In the genomic region with DNA sequence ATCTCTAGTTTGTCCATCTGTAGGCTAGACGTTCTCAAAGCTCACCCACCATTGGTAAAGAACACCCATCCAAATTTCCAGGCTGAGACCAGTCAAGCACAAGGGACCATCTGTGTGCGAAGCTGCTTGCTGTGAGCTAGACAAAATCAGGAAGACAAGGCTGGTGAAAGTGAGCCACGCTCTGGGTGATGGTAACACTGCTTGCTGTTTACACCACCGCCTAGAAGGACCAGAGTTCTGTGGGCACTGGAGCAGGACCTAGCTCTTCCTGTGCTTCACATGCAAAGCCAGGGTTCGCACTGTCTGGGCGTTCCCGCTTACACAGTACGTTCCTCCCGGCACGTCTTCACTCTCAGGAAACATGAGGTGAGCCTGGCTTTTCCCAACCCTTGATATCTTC, we compare ENCODE assay signal across 12 mouse cellular contexts. TPM values are rescaled to one million over a fixed set of nuclear protein-coding genes. Genes with fewer than 3 reads are reported as not detected.
DNase-seq lines count a peak whose midpoint lies in the region; ATAC-seq and TF ChIP-seq lines count a peak whose summit lies in the region.
"Had no signal": no experiment of that assay in that cellular context is flagged by ENCODE, and none has a peak within 500 bp of the region (broad histone marks: within the 10 kb centered on the region; RNA-seq: fewer than 3 reads in every experiment).

No protein-coding gene starts in this region.

- H3K9ac ChIP-seq in liver, embryonic 13.5 days: no peak overlapping the region
- H3K9ac ChIP-seq in liver, embryonic 11.5 days (ENCODE audit: low read depth, low read length): no peak overlapping the region
- H3K9ac ChIP-seq in ES-E14 (ENCODE audit: insufficient read depth, low read depth, low read length, poor library complexity, severe bottlenecking): peak overlapping the region; percentile 31; the same call in 1 of the 2 replicates
- no peak overlapping the region for H3K9ac ChIP-seq in liver, postnatal 0 days (replicated peaks)
- H3K9ac ChIP-seq: forebrain, embryonic 13.5 days; kidney, embryonic 15.5 days had no signal

- no peaks in the 10 kb centered on the region for H3K27me3 ChIP-seq in liver, embryonic 13.5 days
- H3K27me3 ChIP-seq in liver, embryonic 11.5 days (replicated peaks; ENCODE audit: control insufficient read depth, insufficient read depth, low read length): no peaks in the 10 kb centered on the region
- H3K27me3 ChIP-seq in liver, postnatal 0 days (ENCODE audit: insufficient read depth, low read length): no peaks in the 10 kb centered on the region
- H3K27me3 ChIP-seq in embryonic facial prominence, embryonic 10.5 days (replicated peaks; ENCODE audit: low read depth, poor library complexity, severe bottlenecking): no peaks in the 10 kb centered on the region
- H3K27me3 ChIP-seq: forebrain, embryonic 13.5 days; kidney, embryonic 15.5 days had no signal

- peak overlapping the region; percentile 43; the same call in 1 of the 2 replicates for H3K27ac ChIP-seq in liver, embryonic 13.5 days
- no peak overlapping the region for H3K27ac ChIP-seq in liver, embryonic 11.5 days (ENCODE audit: low read depth, low read length)
- no peak overlapping the region for H3K27ac ChIP-seq in ES-E14 (ENCODE audit: insufficient read depth, low read depth, low read length, poor library complexity, severe bottlenecking)
- H3K27ac ChIP-seq in liver, postnatal 0 days (ENCODE audit: low read depth): peak overlapping the region; percentile 2; the same call in 1 of the 2 replicates
- H3K27ac ChIP-seq in embryonic facial prominence, embryonic 10.5 days (replicated peaks): no peak overlapping the region
- H3K27ac ChIP-seq: forebrain, embryonic 13.5 days; hindbrain, embryonic 10.5 days; kidney, embryonic 15.5 days had no signal

- 0 out of 2 replicates have a peak, but pooled peaks cover 3% of the 10 kb centered on the region for H3K9me3 ChIP-seq in liver, embryonic 13.5 days (replicated peaks)
- no peaks in the 10 kb centered on the region for H3K9me3 ChIP-seq in liver, embryonic 11.5 days (ENCODE audit: control insufficient read depth, low read length)
- H3K9me3 ChIP-seq in ES-E14 (ENCODE audit: control insufficient read depth, insufficient read depth, low read depth, low read length): no peaks in the 10 kb centered on the region
- H3K9me3 ChIP-seq in liver, postnatal 0 days (ENCODE audit: low read length): no peaks in the 10 kb centered on the region
- no peaks in the 10 kb centered on the region for H3K9me3 ChIP-seq in embryonic facial prominence, embryonic 10.5 days
- H3K9me3 ChIP-seq: hindbrain, embryonic 10.5 days; kidney, embryonic 15.5 days had no signal

- no peak overlapping the region for H3K4me3 ChIP-seq in liver, embryonic 13.5 days (replicated peaks)
- H3K4me3 ChIP-seq in liver, embryonic 11.5 days (ENCODE audit: low read depth, low read length): no peak overlapping the region
- H3K4me3 ChIP-seq in ES-E14 (ENCODE audit: insufficient read depth in 1 of 2, low read depth in 1 of 2, low read length in 2 of 2, poor library complexity in 1 of 2, severe bottlenecking in 1 of 2): no peak overlapping the region
- H3K4me3 ChIP-seq in liver, postnatal 0 days (ENCODE audit: low read depth, low read length): no peak overlapping the region
- no peak overlapping the region for H3K4me3 ChIP-seq in embryonic facial prominence, embryonic 10.5 days
- H3K4me3 ChIP-seq: forebrain, embryonic 13.5 days; hindbrain, embryonic 10.5 days; kidney, embryonic 15.5 days had no signal

- intact Hi-C loops in left cerebral cortex, postnatal 10 days (cut with DNase I): no loop called here

- ATAC-seq in liver, embryonic 13.5 days (ENCODE audit: low read depth): no peak
- ATAC-seq in liver, embryonic 11.5 days (replicated peaks; ENCODE audit: low FRiP score): no peak
- peak; percentile 43 for ATAC-seq in liver, postnatal 0 days
- ATAC-seq: forebrain, embryonic 13.5 days had no signal

- TF ChIP-seq EP300 in liver, postnatal 0 days (IDR thresholded peaks at IDR 0.05; ENCODE audit: low read depth): no peak

- H3K4me2 ChIP-seq in liver, embryonic 13.5 days: no peak overlapping the region
- H3K4me2 ChIP-seq in liver, embryonic 11.5 days: no peak overlapping the region
- no peak overlapping the region for H3K4me2 ChIP-seq in liver, postnatal 0 days (ENCODE audit: low read depth, low read length)
- H3K4me2 ChIP-seq: forebrain, embryonic 13.5 days; kidney, embryonic 15.5 days had no signal

- H3K36me3 ChIP-seq in liver, embryonic 13.5 days: no peaks in the 10 kb centered on the region
- H3K36me3 ChIP-seq in liver, embryonic 11.5 days (ENCODE audit: control insufficient read depth, insufficient read depth, low read length): no peaks in the 10 kb centered on the region
- H3K36me3 ChIP-seq in ES-E14 (ENCODE audit: control insufficient read depth, insufficient read depth, low read length, poor library complexity, severe bottlenecking): no peaks in the 10 kb centered on the region
- no peaks in the 10 kb centered on the region for H3K36me3 ChIP-seq in liver, postnatal 0 days (replicated peaks; ENCODE audit: insufficient read depth, low read length)
- 0 out of 2 replicates have a peak, but pooled peaks cover 3% of the 10 kb centered on the region for H3K36me3 ChIP-seq in embryonic facial prominence, embryonic 10.5 days (replicated peaks)
- H3K36me3 ChIP-seq: hindbrain, embryonic 10.5 days; kidney, embryonic 15.5 days had no signal

- in situ Hi-C loops in ES-E14 (cut with MboI; ENCODE audit: low sequenced_read_pairs in 2 of 2, unreplicated experiment in 2 of 2): no loop called here

- H3K4me1 ChIP-seq in liver, embryonic 13.5 days (replicated peaks): peaks cover 69% of the 10 kb centered on the region
- H3K4me1 ChIP-seq in liver, embryonic 11.5 days (replicated peaks; ENCODE audit: control insufficient read depth, insufficient read depth, low read length): peaks cover 27% of the 10 kb centered on the region
- peaks cover 3 to 24% of the 10 kb centered on the region in 2 experiments; a peak in 3 of 4 replicates for H3K4me1 ChIP-seq in ES-E14 (ENCODE audit: control insufficient read depth in 2 of 2, insufficient read depth in 2 of 2, low read length in 2 of 2, poor library complexity in 1 of 2)
- peaks cover 13% of the 10 kb centered on the region for H3K4me1 ChIP-seq in liver, postnatal 0 days (ENCODE audit: insufficient read depth)
- peaks cover 21% of the 10 kb centered on the region for H3K4me1 ChIP-seq in embryonic facial prominence, embryonic 10.5 days

- DNase-seq in liver, embryonic 13.5 days: no peak
- DNase-seq in liver, embryonic 11.5 days (ENCODE audit: low spot score): no peak
- DNase-seq in ES-E14 (ENCODE audit: low read depth, low spot score): no peak
- peak; percentile 37 for DNase-seq in cerebellum, adult 8-10 months
- no peak for DNase-seq in liver, postnatal 0 days
- DNase-seq in embryonic facial prominence, embryonic 10.5 days (ENCODE audit: low spot score): no peak
- DNase-seq in left cerebral cortex, postnatal 10 days (ENCODE audit: extremely low spot score in 1 of 2, low spot score in 2 of 2): no peak
- DNase-seq: lung, postnatal 10 days; right cerebral cortex, postnatal 4 days had no signal

- no peak for TF ChIP-seq CTCF in liver, postnatal 0 days (IDR thresholded peaks at IDR 0.05; ENCODE audit: low read depth)

- WGBS in liver, embryonic 13.5 days (ENCODE audit: insufficient replicate concordance): 82% methylated on average over 10 of the region's 10 CpGs
- 88% methylated on average over 10 of the region's 10 CpGs for WGBS in liver, embryonic 11.5 days
- 82% methylated on average over 10 of the region's 10 CpGs for WGBS in liver, postnatal 0 days (ENCODE audit: insufficient replicate concordance)
- 95% methylated on average over 10 of the region's 10 CpGs for WGBS in embryonic facial prominence, embryonic 10.5 days

TF ChIP-seq in ES-E14, 5 proteins besides CTCF, POLR2A, EP300 and RAD21:
- TF ChIP-seq ZC3H11A (IDR thresholded peaks at IDR 0.05; ENCODE audit: borderline replicate concordance, low read depth, low read length) (no peak), ZNF384 (IDR thresholded peaks at IDR 0.05; ENCODE audit: low read depth, low read length) (no peak), MAFK (IDR thresholded peaks at IDR 0.05; ENCODE audit: insufficient read depth, low read depth, low read length) (no peak), CHD2 (IDR thresholded peaks at IDR 0.05; ENCODE audit: low read depth, low read length) (no peak), HCFC1 (IDR thresholded peaks at IDR 0.05; ENCODE audit: borderline replicate concordance, insufficient read depth, low read length) (no peak)

RNA-seq across cellular contexts. Expression of gene St6galnac3, which starts 42.7 kb away (rescaled TPM):
- 8.3 and 9.6 TPM in 2 replicates for polyA plus RNA-seq in liver, embryonic 13.5 days (2015; fragmentation: Nextera tagmentation; extraction: Ambion mirVana)
- 21.8 and 27.2 TPM in 2 replicates for polyA plus RNA-seq in liver, embryonic 11.5 days (2014; fragmentation: Nextera tagmentation; extraction: Ambion mirVana)
- 3.8 and 5.7 TPM in 2 replicates for total RNA-seq in ES-E14 (2012; rRNA removed)
- polyA plus RNA-seq in liver, postnatal 0 days (2015; fragmentation: Nextera tagmentation; extraction: Ambion mirVana): 4.5 and 5.0 TPM in 2 replicates
- polyA plus RNA-seq in embryonic facial prominence, embryonic 10.5 days (2016; fragmentation: Nextera tagmentation; extraction: Ambion mirVana): 54.1 and 55.1 TPM in 2 replicates
- 10 to 100 TPM; 10.7 to 12.7 TPM for total RNA-seq in left cerebral cortex, postnatal 10 days (2021)

Comparison
In these comparisons a context has a peak if more than half of its experiments do, and no peak if none do; other contexts are left out.
1. H3K27ac ChIP-seq: peak in liver, embryonic 13.5 days (single experiment) and liver, postnatal 0 days (single experiment); none in liver, embryonic 11.5 days (single experiment), ES-E14 (single experiment) and embryonic facial prominence, embryonic 10.5 days (single experiment).